Mouse (Mus musculus): ENCODE results near the gene Pbrm1.

Gene Pbrm1

GRCm38 (mm10) chr14:31165991-31166630 lies 147.2 kb downstream of the Pbrm1 start:
- DNase-seq (ENCODE audit: low spot score in 2 of 2) = no peak

GRCm38 (mm10) chr14:31166827-31167226 lies 147.9 kb downstream of the Pbrm1 start:
- DNase-seq (ENCODE audit: low spot score in 2 of 2) = no peak

- DNase-seq (ENCODE audit: low spot score in 2 of 2) = no peak
These were observed 149.5 kb downstream of the Pbrm1 start, which contains the start of gene Stab1 for GRCm38 (mm10) chr14:31168425-31168824. Stab1 (minus strand) TSS chr14:31168641.

GRCm38 (mm10) chr14:31169508-31169907 lies 150.6 kb downstream of the Pbrm1 start:
- DNase-seq (ENCODE audit: low spot score in 2 of 2) = no peak

- no peak for DNase-seq (ENCODE audit: low spot score in 2 of 2)
These were observed 152.0 kb downstream of the Pbrm1 start for GRCm38 (mm10) chr14:31170963-31171362.

Measured in right cerebral cortex, postnatal 36 days (tissue).